Mouse (Mus musculus) CH12.LX (cell line): Measurements from ENCODE around the gene Ppp1r7.

Experiments
- IRF4 ChIP-seq: IDR thresholded peaks from 2 replicates; pipeline ENCODE4 v1.6.1; 2014; ENCODE audit warnings: low read depth, mild to moderate bottlenecking, inconsistent platforms, low read length, improper control_type of control experiment
- POLR2A ChIP-seq: IDR thresholded peaks from 2 replicates; pipeline ENCODE4 v1.6.1; 2011; ENCODE audit warnings: low read depth, mild to moderate bottlenecking, improper control_type of control experiment, low read length
- USF1 ChIP-seq: IDR thresholded peaks from 2 replicates; pipeline ENCODE4 v1.6.1; 2014; ENCODE audit warnings: low read depth, mild to moderate bottlenecking, inconsistent platforms, low read length, improper control_type of control experiment

- TF ChIP-seq USF1 (no peak), IRF4 (no peak), POLR2A (no peak)
These were observed 44.5 kb downstream of the Ppp1r7 start for GRCm38 (mm10) chr1:93387198-93387597.
